In genomic region chr5:77309924-77310772, GRCm38 (mm10) we compare ENCODE assay signal across 7 mouse cellular contexts. TPM values are rescaled to one million over a fixed set of nuclear protein-coding genes. Genes with fewer than 3 reads are reported as not detected.
DNase-seq lines count a peak whose midpoint lies in the region; ATAC-seq lines count a peak whose summit lies in the region.

Gene Noa1 (minus strand): TSS chr5:77310084.
Gene Polr2b (plus strand): TSS chr5:77310147.

- H3K9ac ChIP-seq in intestine, embryonic 15.5 days, result peak within 1 kb of the TSS; percentile 72

- under 1% methylated on average over 85 of the region's 85 CpGs for WGBS in intestine, embryonic 15.5 days
- WGBS in midbrain, embryonic 10.5 days, result under 1% methylated on average over 85 of the region's 85 CpGs

- peak; percentile 99 for DNase-seq in adrenal gland, adult 2 months
- peak; percentile 97 for DNase-seq in embryo, embryonic 11.5 days (ENCODE audit: low read depth, low spot score)
- DNase-seq in gastrocnemius, postnatal 36 days, result peak; percentile 97 to 99
- peak; percentile 99 for DNase-seq in left cerebral cortex, postnatal 25 days (ENCODE audit: low spot score in 2 of 2)
- DNase-seq in midbrain, embryonic 10.5 days (ENCODE audit: low spot score), result peak; percentile 99
- DNase-seq in right cerebral cortex, postnatal 4 days, result peak; percentile 99

- H3K36me3 ChIP-seq in intestine, embryonic 15.5 days, result peaks cover 10% of the 10 kb centered on the region
- H3K36me3 ChIP-seq in midbrain, embryonic 10.5 days, result peaks cover 55% of the 10 kb centered on the region

- H3K27ac ChIP-seq in intestine, embryonic 15.5 days, result peak within 1 kb of the TSS; percentile 80
- H3K27ac ChIP-seq in midbrain, embryonic 10.5 days (replicated peaks), result peak within 1 kb of the TSS; percentile 94

- peak within 1 kb of the TSS; percentile 83 for H3K4me3 ChIP-seq in intestine, embryonic 15.5 days (replicated peaks)
- H3K4me3 ChIP-seq in midbrain, embryonic 10.5 days, result peak within 1 kb of the TSS; percentile 97

- H3K27me3 ChIP-seq in intestine, embryonic 15.5 days (replicated peaks), result no peaks in the 10 kb centered on the region
- no peaks in the 10 kb centered on the region for H3K27me3 ChIP-seq in midbrain, embryonic 10.5 days (ENCODE audit: low read depth, poor library complexity, severe bottlenecking)

- intact Hi-C loops in gastrocnemius, postnatal 36 days (cut with DNase I), result loop anchor here (5.0 kb wide), 3 partner anchors 32 to 408 kb away; partner anchors contain the start of gene Rest
- intact Hi-C loops in left cerebral cortex, postnatal 25 days (cut with DNase I), result no loop called here

- peak within 1 kb of the TSS; percentile 93 for H3K4me2 ChIP-seq in intestine, embryonic 15.5 days (replicated peaks)

- H3K4me1 ChIP-seq in intestine, embryonic 15.5 days (replicated peaks), result peaks cover 17% of the 10 kb centered on the region
- peaks cover 33% of the 10 kb centered on the region for H3K4me1 ChIP-seq in midbrain, embryonic 10.5 days

- peak; percentile 97 for ATAC-seq in intestine, embryonic 15.5 days

- H3K9me3 ChIP-seq in intestine, embryonic 15.5 days, result no peaks in the 10 kb centered on the region
- H3K9me3 ChIP-seq in midbrain, embryonic 10.5 days (replicated peaks), result no peaks in the 10 kb centered on the region

RNA-seq across cellular contexts. Expression of gene Noa1, which starts in this region (rescaled TPM):
- total RNA-seq in adrenal gland, adult 2 months (2021), result 10 to 100 TPM; 28.7 to 29.5 TPM
- 30.2 and 31.6 TPM in 2 replicates for polyA plus RNA-seq in adrenal gland, adult 2 months (2012; rRNA removed)
- 10 to 100 TPM; 15.1 to 17.9 TPM for total RNA-seq in gastrocnemius, postnatal 36 days (2021)
- 35.3 and 35.4 TPM in 2 replicates for polyA plus RNA-seq in intestine, embryonic 15.5 days (2015; fragmentation: Nextera tagmentation; extraction: Ambion mirVana)
- total RNA-seq in left cerebral cortex, postnatal 25 days (2021), result 10 to 100 TPM; 25.7 to 27.7 TPM
- polyA plus RNA-seq in midbrain, embryonic 10.5 days (2016; fragmentation: Nextera tagmentation; extraction: Ambion mirVana), result 32.9 and 37.2 TPM in 2 replicates

RNA-seq across cellular contexts. Expression of gene Polr2b, which starts in this region (rescaled TPM):
- total RNA-seq in adrenal gland, adult 2 months (2021), result 10 to 100 TPM; 67.5 to 95.1 TPM
- polyA plus RNA-seq in adrenal gland, adult 2 months (2012; rRNA removed), result 20.7 and 37.6 TPM in 2 replicates
- 10 to 100 TPM; 20.7 to 24.2 TPM for total RNA-seq in gastrocnemius, postnatal 36 days (2021)
- 51.5 and 55.9 TPM in 2 replicates for polyA plus RNA-seq in intestine, embryonic 15.5 days (2015; fragmentation: Nextera tagmentation; extraction: Ambion mirVana)
- total RNA-seq in left cerebral cortex, postnatal 25 days (2021), result 10 to 100 TPM; 43.3 to 44.9 TPM
- 97.2 and 100 TPM in 2 replicates for polyA plus RNA-seq in midbrain, embryonic 10.5 days (2016; fragmentation: Nextera tagmentation; extraction: Ambion mirVana)

Comparison
In these comparisons a context has a peak if more than half of its experiments do, and no peak if none do; other contexts are left out.
1. Peak in every context shown above with its lines: DNase-seq, ATAC-seq, H3K4me3 ChIP-seq and H3K27ac ChIP-seq.